Mouse (Mus musculus) E14TG2a.4 (cell line): ENCODE measurements around the gene Marveld1.

Experiments
- H3K27me3 ChIP-seq: 2 replicates; pipeline ENCODE4 v1.6.1; 2014; ENCODE audit warnings: low read length, control low read depth; ENCODE audit not compliant: insufficient read depth
- H3K36me3 ChIP-seq: 2 replicates; pipeline ENCODE4 v1.6.1; 2014; ENCODE audit warnings: low read length, control low read depth; ENCODE audit not compliant: insufficient read depth
- H3K4me1 ChIP-seq: replicated peaks from 2 replicates; pipeline ENCODE4 v1.6.1; 2014; ENCODE audit warnings: low read depth, low read length, control low read depth
- H3K4me3 ChIP-seq: replicated peaks from 2 replicates; pipeline ENCODE4 v1.5.1; 2014; ENCODE audit warnings: mild to moderate bottlenecking, low read length
- H3K9me3 ChIP-seq: 2 replicates; pipeline ENCODE4 v1.6.1; 2014; ENCODE audit warnings: low read length, control low read depth
- CTCF ChIP-seq: conservative IDR thresholded peaks from 2 replicates; pipeline ENCODE4 v1.5.1; 2014; ENCODE audit warnings: low read length
- NANOG ChIP-seq: IDR thresholded peaks from 2 replicates; pipeline ENCODE4 v1.6.1; 2014; ENCODE audit warnings: borderline replicate concordance, low read length, mixed read lengths
- POU5F1 ChIP-seq: IDR thresholded peaks from 2 replicates; pipeline ENCODE4 v1.6.1; 2014; ENCODE audit warnings: low read length, borderline replicate concordance

Gene Marveld1

GRCm38 (mm10) chr19:42177461-42177860 is 30.3 kb downstream of the Marveld1 start:
- H3K36me3 ChIP-seq = peaks cover 78% of the 10 kb centered on the region
- H3K27me3 ChIP-seq = no peaks in the 10 kb centered on the region
- no peak for TF ChIP-seq NANOG
- no peak for TF ChIP-seq POU5F1
- TF ChIP-seq CTCF = no peak
- H3K4me1 ChIP-seq = peaks cover 20% of the 10 kb centered on the region
- H3K9me3 ChIP-seq = no peaks in the 10 kb centered on the region
- no peak overlapping the region for H3K4me3 ChIP-seq

DNA sequence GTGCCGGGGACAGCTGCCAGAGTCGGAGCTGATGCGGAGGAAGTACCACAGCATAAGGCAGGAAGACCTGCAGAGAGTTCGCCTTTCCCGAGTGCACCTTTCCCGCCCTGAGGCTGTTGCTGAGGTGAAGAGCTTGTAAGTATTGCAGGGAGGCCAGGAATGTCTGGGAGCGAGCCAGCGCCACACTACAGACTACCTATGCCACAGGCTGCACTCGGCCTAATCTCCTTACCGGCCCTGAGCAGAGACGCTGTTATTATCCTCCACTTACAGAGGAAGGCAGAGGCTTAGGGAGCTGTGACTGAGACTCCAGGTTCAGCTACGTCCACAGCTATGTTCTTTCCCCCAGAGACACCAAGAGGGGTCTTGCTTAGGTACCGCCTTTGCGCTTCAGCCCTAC is 32.2 kb downstream of the Marveld1 start:
- Histone ChIP-seq H3K4me1 (peaks cover 35% of the 10 kb centered on the region), H3K27me3 (no peaks in the 10 kb centered on the region), H3K36me3 (peaks cover 89% of the 10 kb centered on the region), H3K9me3 (no peaks in the 10 kb centered on the region), H3K4me3 (peak overlapping the region; percentile 13; the same call in 1 of the 2 replicates)
- TF ChIP-seq NANOG (no peak), CTCF (no peak), POU5F1 (no peak)

DNA sequence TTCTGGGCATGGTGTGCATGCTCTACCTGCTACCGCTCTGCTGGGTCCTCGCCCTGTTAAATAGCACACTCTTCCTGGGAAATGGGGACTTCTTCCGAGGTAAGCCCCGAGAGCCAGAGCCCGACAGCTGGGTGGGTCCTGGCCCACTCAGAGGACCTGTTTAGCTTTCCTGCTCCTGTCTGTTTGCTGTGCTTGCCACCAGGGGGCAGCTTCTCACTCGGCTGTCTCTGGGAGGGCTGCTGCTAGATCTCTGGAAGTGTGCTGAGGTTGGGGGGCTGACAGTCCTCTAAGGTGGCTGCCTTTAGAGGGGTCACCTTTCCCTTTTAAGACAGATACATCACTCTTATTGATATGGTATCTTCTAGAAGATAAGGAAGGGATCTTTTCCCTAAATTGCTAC is 35.5 kb downstream of the Marveld1 start:
- Histone ChIP-seq H3K27me3 (no peaks in the 10 kb centered on the region), H3K9me3 (no peaks in the 10 kb centered on the region), H3K36me3 (peaks cover 98% of the 10 kb centered on the region), H3K4me3 (no peak overlapping the region), H3K4me1 (peaks cover 32% of the 10 kb centered on the region)
- no peak for TF ChIP-seq NANOG
- TF ChIP-seq CTCF = peak; percentile 80

GRCm38 (mm10) chr19:42189735-42190134 is 42.5 kb downstream of the Marveld1 start:
- Histone ChIP-seq H3K4me3 (no peak overlapping the region), H3K4me1 (peaks cover 50% of the 10 kb centered on the region), H3K9me3 (no peaks in the 10 kb centered on the region), H3K27me3 (no peaks in the 10 kb centered on the region), H3K36me3 (peaks cover 80% of the 10 kb centered on the region)
- no peak for TF ChIP-seq CTCF
- no peak for TF ChIP-seq NANOG
- no peak for TF ChIP-seq POU5F1

- H3K36me3 ChIP-seq = peaks cover 73% of the 10 kb centered on the region
- no peak overlapping the region for H3K4me3 ChIP-seq
- no peaks in the 10 kb centered on the region for H3K9me3 ChIP-seq
- no peak for TF ChIP-seq POU5F1
- no peak for TF ChIP-seq NANOG
- peak; percentile 88 for TF ChIP-seq CTCF
- H3K4me1 ChIP-seq = peaks cover 50% of the 10 kb centered on the region
- H3K27me3 ChIP-seq = no peaks in the 10 kb centered on the region
These were observed 43.3 kb downstream of the Marveld1 start for GRCm38 (mm10) chr19:42190494-42190893.

DNA sequence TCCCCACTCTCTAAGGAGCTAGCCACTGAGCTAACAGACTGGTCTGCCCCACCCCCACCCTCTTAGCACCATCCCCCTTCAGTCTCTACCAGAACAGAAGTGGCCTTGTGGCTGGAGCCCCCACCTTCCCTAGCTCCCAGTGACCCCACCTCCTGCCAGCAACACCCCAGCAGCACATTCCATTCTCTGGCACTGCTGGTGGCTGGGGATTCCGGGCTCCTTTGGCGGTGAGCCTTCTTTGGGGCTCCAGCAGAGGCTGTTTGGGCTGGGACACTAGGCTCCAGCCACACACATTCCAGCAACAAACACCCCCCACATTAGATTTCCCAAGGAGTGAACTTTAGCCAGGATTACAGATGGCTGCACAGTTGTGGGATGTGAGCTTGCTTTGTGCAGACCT is 46.1 kb downstream of the Marveld1 start:
- Histone ChIP-seq H3K4me1 (peaks cover 58% of the 10 kb centered on the region), H3K9me3 (no peaks in the 10 kb centered on the region), H3K27me3 (peaks cover 7% of the 10 kb centered on the region; the same call in 1 of the 2 replicates), H3K36me3 (peaks cover 45% of the 10 kb centered on the region), H3K4me3 (no peak overlapping the region)
- no peak for TF ChIP-seq CTCF
- no peak for TF ChIP-seq NANOG
- TF ChIP-seq POU5F1 = no peak

DNA sequence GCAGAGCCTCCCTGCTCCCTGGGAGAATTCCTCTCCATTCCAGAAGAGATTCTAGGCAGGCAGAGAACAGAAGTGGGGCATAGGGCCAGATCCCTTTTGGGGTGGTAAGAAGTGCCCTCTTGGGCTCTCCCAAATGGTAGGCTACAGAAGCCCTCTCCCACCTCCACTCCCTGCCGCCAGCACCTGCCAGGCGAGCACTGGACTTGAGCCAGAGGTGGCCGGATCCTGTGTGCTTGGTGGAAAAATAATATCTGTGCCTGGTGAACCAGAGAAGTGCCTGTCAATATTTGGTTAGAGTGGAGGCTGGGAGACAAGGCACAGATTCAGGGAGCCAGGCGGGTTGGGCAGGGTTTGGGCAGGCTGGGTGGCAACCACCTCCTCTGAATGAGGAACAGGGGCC is 49.2 kb downstream of the Marveld1 start:
- no peaks in the 10 kb centered on the region for H3K9me3 ChIP-seq
- peaks cover 65% of the 10 kb centered on the region for H3K4me1 ChIP-seq
- H3K36me3 ChIP-seq = peaks cover 14% of the 10 kb centered on the region
- TF ChIP-seq POU5F1 = no peak
- no peak overlapping the region for H3K4me3 ChIP-seq
- H3K27me3 ChIP-seq = peaks cover 36% of the 10 kb centered on the region

- Histone ChIP-seq H3K36me3 (peaks cover 7% of the 10 kb centered on the region), H3K4me3 (no peak overlapping the region), H3K27me3 (peaks cover 43% of the 10 kb centered on the region), H3K9me3 (no peaks in the 10 kb centered on the region), H3K4me1 (peaks cover 61% of the 10 kb centered on the region)
- TF ChIP-seq NANOG = no peak
- TF ChIP-seq POU5F1 = no peak
- TF ChIP-seq CTCF = no peak
These were observed 49.9 kb downstream of the Marveld1 start for GRCm38 (mm10) chr19:42197066-42197465.

GRCm38 (mm10) chr19:42198026-42198425 is 50.8 kb downstream of the Marveld1 start:
- no peak for TF ChIP-seq POU5F1
- no peak for TF ChIP-seq CTCF
- no peak for TF ChIP-seq NANOG
- Histone ChIP-seq H3K27me3 (peaks cover 52% of the 10 kb centered on the region), H3K4me1 (peaks cover 57% of the 10 kb centered on the region), H3K36me3 (no peaks in the 10 kb centered on the region), H3K9me3 (no peaks in the 10 kb centered on the region), H3K4me3 (0 out of 2 replicates have a peak overlapping the region, but pooled peaks have one; percentile 29)
